Mouse (Mus musculus) lung, embryonic 16.5 days (tissue): ENCODE data around the gene Aif1. TPM values are rescaled to one million over a fixed set of nuclear protein-coding genes. Genes with fewer than 3 reads are reported as not detected.

Source experiments
- ATAC-seq: fragments of 200-750 bp; cut with Nextera tagmentation; 2 replicates; pipeline ENCODE4 v1.8.0; 2017; ENCODE audit warnings: low read depth, mild to moderate bottlenecking, moderate library complexity
- H3K27ac ChIP-seq: fragments of 300-500 bp; sonication (generic); 2 replicates; pipeline ENCODE4 v1.5.1; 2014; ENCODE audit warnings: mild to moderate bottlenecking, control low read depth, low read length
- H3K27me3 ChIP-seq: fragments of 300-500 bp; sonication (generic); 2 replicates; pipeline ENCODE4 v1.6.1; 2014; ENCODE audit warnings: low read depth, low read length, mixed read lengths; ENCODE audit not compliant: control insufficient read depth, insufficient read depth
- H3K36me3 ChIP-seq: fragments of 300-500 bp; sonication (generic); 2 replicates; pipeline ENCODE4 v1.6.1; 2014; ENCODE audit warnings: low read length; ENCODE audit not compliant: control insufficient read depth, insufficient read depth
- H3K4me1 ChIP-seq: fragments of 300-500 bp; sonication (generic); replicated peaks from 2 replicates; pipeline ENCODE4 v1.6.1; 2014; ENCODE audit warnings: low read length, mixed read lengths; ENCODE audit not compliant: control insufficient read depth, insufficient read depth
- H3K4me2 ChIP-seq: fragments of 300-500 bp; sonication (generic); 2 replicates; pipeline ENCODE4 v1.6.1; 2014; ENCODE audit warnings: low read depth, low read length, control low read depth
- H3K4me3 ChIP-seq: fragments of 300-500 bp; sonication (generic); 2 replicates; pipeline ENCODE4 v1.5.1; 2014; ENCODE audit warnings: mild to moderate bottlenecking, low read length, control low read depth
- H3K9ac ChIP-seq: fragments of 300-500 bp; sonication (generic); 2 replicates; pipeline ENCODE4 v1.6.1; 2014; ENCODE audit warnings: low read length, control low read depth
- H3K9me3 ChIP-seq: fragments of 300-500 bp; sonication (generic); 2 replicates; pipeline ENCODE4 v1.6.1; 2016; ENCODE audit warnings: low read length; ENCODE audit not compliant: control insufficient read depth
- WGBS: fragments of 180-500 bp; shearing (Covaris S2); extraction: QIAGEN DNeasy Blood & Tissue Kit; methylation state at CpG from one replicate; pipeline ENCODE4 v1.1.7; 2014; 5-methylcytosine and 5-hydroxymethylcytosine counted together
- polyA plus RNA-seq: library from polyadenylated mRNA; unstranded; fragments of >200 nt; fragmentation: Nextera tagmentation; extraction: Ambion mirVana; gene quantifications from 2 replicates; pipeline ENCODE4 v1.2.1, GENCODE M21; 2015

The Aif1 gene
- polyA plus RNA-seq, 1 experiment from 2014 or later, result 7.3 TPM

DNA sequence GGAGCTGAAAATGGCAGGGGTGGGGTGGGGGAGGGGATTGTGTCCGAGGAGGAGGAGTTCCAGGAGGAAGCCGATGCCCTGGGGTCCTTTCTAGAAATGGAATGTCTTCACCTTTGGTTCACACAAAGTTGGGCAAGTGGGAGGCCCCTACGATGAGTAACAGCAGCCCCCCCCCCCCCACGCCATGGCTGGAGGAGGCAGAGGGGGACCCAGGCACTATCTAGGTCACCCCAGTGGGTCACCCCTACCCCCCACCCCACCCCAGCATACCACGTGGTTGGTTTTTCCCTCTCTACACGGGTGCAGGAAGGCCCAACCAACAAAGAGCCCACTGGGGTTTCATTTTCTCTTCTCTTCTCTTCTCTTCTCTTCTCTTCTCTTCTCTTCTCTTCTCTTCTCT, 21.3 kb upstream of the Aif1 start:
- 27% methylated on average over 5 of the region's 6 CpGs for WGBS
- no peak overlapping the region for H3K27ac ChIP-seq
- H3K4me1 ChIP-seq, result peaks cover 8% of the 10 kb centered on the region
- H3K4me3 ChIP-seq, result no peak overlapping the region
- peaks cover 17% of the 10 kb centered on the region for H3K27me3 ChIP-seq
- ATAC-seq, result no peak
- no peak overlapping the region for H3K9ac ChIP-seq
- no peak overlapping the region for H3K4me2 ChIP-seq
- H3K36me3 ChIP-seq, result no peaks in the 10 kb centered on the region
- no peaks in the 10 kb centered on the region for H3K9me3 ChIP-seq

DNA sequence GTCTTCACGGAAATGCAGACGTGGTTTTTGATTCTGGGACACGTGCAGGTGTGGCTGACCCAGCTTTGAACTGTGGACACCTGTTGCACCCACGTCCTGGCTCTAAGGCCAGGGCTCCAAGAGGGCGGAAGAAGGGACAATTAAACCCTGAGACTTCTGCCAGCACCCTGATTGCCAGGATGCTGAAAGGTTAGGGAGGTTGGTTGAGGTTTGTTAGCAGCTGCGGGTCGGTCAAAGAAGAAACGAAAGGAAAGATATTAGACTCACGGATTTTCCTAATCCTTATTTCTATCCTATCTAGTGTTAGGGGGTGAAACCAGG, 20.4 kb upstream of the Aif1 start:
- Histone ChIP-seq H3K4me1 (peaks cover 8% of the 10 kb centered on the region), H3K9ac (no peak overlapping the region), H3K4me2 (peak overlapping the region; percentile 70), H3K27ac (no peak overlapping the region), H3K4me3 (peak overlapping the region; percentile 47), H3K27me3 (peaks cover 13% of the 10 kb centered on the region), H3K36me3 (no peaks in the 10 kb centered on the region), H3K9me3 (no peaks in the 10 kb centered on the region)
- WGBS, result 27% methylated on average over 9 of the region's 9 CpGs
- no peak for ATAC-seq

DNA sequence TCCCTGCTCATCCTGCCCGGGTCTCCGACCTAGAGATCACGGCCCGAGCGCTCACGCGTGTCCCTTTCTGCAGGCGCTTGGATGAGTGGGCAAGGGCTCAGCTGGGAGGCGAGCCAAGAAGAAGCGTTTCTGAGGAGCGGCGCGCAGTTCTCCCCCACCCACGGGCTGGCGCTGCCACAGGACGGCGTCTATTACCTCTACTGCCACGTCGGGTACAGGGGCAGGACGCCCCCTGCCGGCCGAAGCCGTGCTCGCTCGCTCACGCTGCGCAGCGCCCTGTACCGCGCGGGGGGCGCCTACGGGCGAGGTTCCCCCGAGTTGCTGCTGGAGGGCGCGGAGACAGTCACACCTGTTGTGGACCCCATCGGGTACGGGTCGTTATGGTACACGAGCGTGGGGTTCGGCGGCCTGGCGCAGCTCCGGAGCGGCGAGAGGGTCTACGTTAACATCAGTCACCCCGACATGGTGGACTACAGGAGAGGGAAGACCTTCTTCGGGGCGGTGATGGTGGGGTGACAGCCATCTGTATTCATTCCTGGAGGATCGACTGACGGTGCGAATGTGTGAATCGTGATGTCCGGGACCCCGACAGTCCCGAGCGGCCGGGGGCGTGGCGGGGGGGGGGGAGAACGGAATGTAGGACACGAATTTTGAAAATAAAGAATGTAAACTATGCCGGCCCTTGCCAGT, 19.9 kb upstream of the Aif1 start:
- H3K27me3 ChIP-seq, result peaks cover 13% of the 10 kb centered on the region
- H3K9me3 ChIP-seq, result no peaks in the 10 kb centered on the region
- H3K9ac ChIP-seq, result peak overlapping the region; percentile 53
- H3K27ac ChIP-seq, result no peak overlapping the region
- H3K4me2 ChIP-seq, result peak overlapping the region; percentile 70
- peak; percentile 87 for ATAC-seq
- no peaks in the 10 kb centered on the region for H3K36me3 ChIP-seq
- WGBS, result under 1% methylated on average over 65 of the region's 66 CpGs
- peaks cover 8% of the 10 kb centered on the region for H3K4me1 ChIP-seq
- peak overlapping the region; percentile 47 for H3K4me3 ChIP-seq

DNA sequence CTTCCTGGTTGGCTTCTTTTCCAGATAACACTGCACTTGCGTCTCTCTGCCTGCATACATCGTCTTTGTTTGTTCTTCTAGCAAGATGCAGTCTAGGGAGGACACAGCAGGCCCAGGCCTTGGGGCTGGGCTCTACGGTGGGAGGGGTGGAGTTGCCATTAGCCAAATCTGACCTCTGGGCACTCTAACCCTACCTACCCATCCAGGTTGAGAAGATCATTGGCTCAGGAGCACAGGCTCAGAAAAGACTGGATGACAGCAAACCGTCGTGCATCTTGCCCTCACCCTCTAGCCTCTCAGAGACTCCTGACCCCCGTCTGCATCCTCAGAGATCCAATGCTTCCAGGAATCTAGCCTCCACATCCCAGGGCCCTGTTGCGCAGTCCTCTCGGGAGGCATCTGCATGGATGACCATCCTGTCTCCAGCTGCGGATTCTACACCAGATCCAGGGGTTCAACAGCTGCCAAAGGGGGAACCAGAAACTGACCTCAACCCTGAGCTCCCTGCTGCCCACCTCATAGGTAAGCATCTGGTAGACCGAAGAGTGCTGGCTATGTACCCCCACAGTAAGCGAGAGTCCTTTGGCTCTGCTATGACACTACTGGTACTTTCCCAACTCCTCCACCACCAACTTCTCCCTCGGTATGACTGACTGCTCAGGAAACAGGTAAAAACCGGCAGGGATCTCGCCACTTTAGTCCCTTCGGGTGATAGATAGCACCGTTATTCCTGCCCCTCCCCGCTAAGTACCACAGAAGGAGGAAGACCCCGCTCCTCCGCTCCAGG, 19.2 kb upstream of the Aif1 start:
- Histone ChIP-seq H3K4me2 (peak overlapping the region; percentile 70), H3K9me3 (no peaks in the 10 kb centered on the region), H3K27me3 (peaks cover 13% of the 10 kb centered on the region), H3K9ac (peak overlapping the region; percentile 53), H3K27ac (no peak overlapping the region), H3K36me3 (no peaks in the 10 kb centered on the region), H3K4me3 (peak overlapping the region; percentile 47), H3K4me1 (peaks cover 8% of the 10 kb centered on the region)
- 32% methylated on average over 19 of the region's 19 CpGs for WGBS
- 0 out of 2 replicates have a peak, but pooled peaks have one; percentile 18 for ATAC-seq

- peak within 1 kb of the TSS; percentile 70; the same call in 1 of the 2 replicates for H3K4me2 ChIP-seq
- no peak within 1 kb of the TSS for H3K27ac ChIP-seq
- H3K4me3 ChIP-seq, result peak within 1 kb of the TSS; percentile 47; the same call in 1 of the 2 replicates
- peaks cover 13% of the 10 kb centered on the region for H3K27me3 ChIP-seq
- no peaks in the 10 kb centered on the region for H3K9me3 ChIP-seq
- ATAC-seq, result 0 out of 2 replicates have a peak, but pooled peaks have one; percentile 29
- peak within 1 kb of the TSS; percentile 22; the same call in 1 of the 2 replicates for H3K9ac ChIP-seq
- H3K4me1 ChIP-seq, result peaks cover 8% of the 10 kb centered on the region
- H3K36me3 ChIP-seq, result no peaks in the 10 kb centered on the region
- 37% methylated on average over 26 of the region's 28 CpGs for WGBS
Measured at GRCm38 (mm10) chr17:35193881-35194843, 18.3 kb upstream of the Aif1 start, which contains the start of gene Ltb. TSS of gene Ltb (plus strand) at chr17:35194439.

DNA sequence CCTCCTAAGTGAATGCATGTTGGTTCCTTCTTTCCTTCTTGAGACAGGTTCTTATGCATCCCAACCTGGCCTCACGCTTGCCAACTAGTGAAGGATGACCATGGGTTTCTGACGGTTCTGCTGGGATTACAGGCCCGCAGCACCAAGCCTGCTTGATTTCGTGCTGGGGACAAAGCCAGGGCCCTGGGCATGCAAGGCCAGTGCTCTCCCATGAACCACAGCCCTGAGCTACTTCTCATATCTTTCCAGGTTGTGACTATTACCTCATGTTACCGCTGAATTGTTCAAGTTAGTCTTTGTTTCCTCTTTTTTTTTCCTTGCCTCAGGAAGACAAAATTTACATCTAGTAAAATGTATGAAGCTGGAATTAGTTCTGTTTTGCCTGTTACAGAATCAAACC, 17.1 kb upstream of the Aif1 start:
- 73% methylated on average over 5 of the region's 5 CpGs for WGBS
- ATAC-seq, result no peak
- Histone ChIP-seq H3K27me3 (peaks cover 13% of the 10 kb centered on the region), H3K9me3 (no peaks in the 10 kb centered on the region), H3K4me3 (no peak overlapping the region), H3K9ac (no peak overlapping the region), H3K4me1 (peaks cover 8% of the 10 kb centered on the region), H3K27ac (no peak overlapping the region), H3K4me2 (no peak overlapping the region), H3K36me3 (no peaks in the 10 kb centered on the region)

- Histone ChIP-seq H3K4me2 (no peak overlapping the region), H3K36me3 (no peaks in the 10 kb centered on the region), H3K27me3 (peaks cover 13% of the 10 kb centered on the region), H3K9me3 (no peaks in the 10 kb centered on the region), H3K9ac (no peak overlapping the region), H3K4me3 (no peak overlapping the region), H3K4me1 (peaks cover 8% of the 10 kb centered on the region), H3K27ac (no peak overlapping the region)
- ATAC-seq, result no peak
- WGBS, result 63% methylated on average over 2 of the region's 2 CpGs
Measured at GRCm38 (mm10) chr17:35191723-35192122, 15.9 kb upstream of the Aif1 start.

DNA sequence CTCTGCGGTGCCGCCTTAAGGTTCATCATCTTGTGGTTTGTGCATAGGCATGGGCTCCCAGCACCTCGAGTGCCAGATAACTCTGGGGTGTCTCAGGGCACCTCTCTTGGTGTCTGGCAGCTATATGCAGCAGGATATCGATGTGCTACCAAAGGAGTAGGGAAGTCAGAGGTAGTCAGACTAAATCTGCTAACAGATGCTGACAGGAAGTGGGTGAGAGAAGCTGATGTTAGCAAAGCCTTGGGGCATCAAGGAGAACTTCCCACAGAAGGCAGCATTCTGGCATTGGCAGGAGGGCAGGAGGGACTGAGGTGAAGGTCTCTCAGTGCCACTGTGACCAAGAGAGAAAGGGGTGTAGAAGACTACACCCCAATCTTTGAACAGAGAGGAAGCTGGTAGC, 14.2 kb upstream of the Aif1 start:
- Histone ChIP-seq H3K4me1 (peaks cover 12% of the 10 kb centered on the region), H3K4me3 (no peak overlapping the region), H3K27me3 (peaks cover 10% of the 10 kb centered on the region), H3K9me3 (no peaks in the 10 kb centered on the region), H3K4me2 (no peak overlapping the region), H3K36me3 (no peaks in the 10 kb centered on the region), H3K9ac (no peak overlapping the region), H3K27ac (no peak overlapping the region)
- WGBS, result 57% methylated on average over 4 of the region's 4 CpGs
- no peak for ATAC-seq
